Mouse (Mus musculus): ENCODE results near the gene Fgf6. TPM values are rescaled to one million over a fixed set of nuclear protein-coding genes. Genes with fewer than 3 reads are reported as not detected.

Gene Fgf6
- total RNA-seq (2014; rRNA removed) (not detected in 2 replicates), polyA plus RNA-seq (2012; rRNA removed) (not detected in 2 replicates)

GRCm38 (mm10) chr6:127014906-127015770 lies at the start of gene Fgf6:
Fgf6 (plus strand) TSS chr6:127015586.
- Histone ChIP-seq H3K4me3 (ENCODE audit: insufficient read depth, low read depth, low read length) (no peak within 1 kb of the TSS), H3K9ac (ENCODE audit: low read depth, low read length) (no peak within 1 kb of the TSS), H3K36me3 (ENCODE audit: control insufficient read depth, insufficient read depth, low read length) (no peaks in the 10 kb centered on the region), H3K4me1 (ENCODE audit: control insufficient read depth, insufficient read depth, low read length) (no peaks in the 10 kb centered on the region), H3K27ac (replicated peaks; ENCODE audit: insufficient read depth, low read depth, low read length) (no peak within 1 kb of the TSS), H3K27me3 (ENCODE audit: control insufficient read depth, insufficient read depth, low read length) (no peaks in the 10 kb centered on the region), H3K79me2 (ENCODE audit: control insufficient read depth, insufficient read depth, low read length) (no peaks in the 10 kb centered on the region)
- 79% methylated on average over 26 of the region's 26 CpGs for WGBS
- no peak for DNase-seq (ENCODE audit: extremely low read depth, low read depth, low spot score)
- TF ChIP-seq CTCF (IDR thresholded peaks at IDR 0.05; ENCODE audit: low read depth, low read length) (no peak), POLR2A (IDR thresholded peaks at IDR 0.05; ENCODE audit: extremely low read depth, insufficient read depth, low read length) (no peak)

DNA sequence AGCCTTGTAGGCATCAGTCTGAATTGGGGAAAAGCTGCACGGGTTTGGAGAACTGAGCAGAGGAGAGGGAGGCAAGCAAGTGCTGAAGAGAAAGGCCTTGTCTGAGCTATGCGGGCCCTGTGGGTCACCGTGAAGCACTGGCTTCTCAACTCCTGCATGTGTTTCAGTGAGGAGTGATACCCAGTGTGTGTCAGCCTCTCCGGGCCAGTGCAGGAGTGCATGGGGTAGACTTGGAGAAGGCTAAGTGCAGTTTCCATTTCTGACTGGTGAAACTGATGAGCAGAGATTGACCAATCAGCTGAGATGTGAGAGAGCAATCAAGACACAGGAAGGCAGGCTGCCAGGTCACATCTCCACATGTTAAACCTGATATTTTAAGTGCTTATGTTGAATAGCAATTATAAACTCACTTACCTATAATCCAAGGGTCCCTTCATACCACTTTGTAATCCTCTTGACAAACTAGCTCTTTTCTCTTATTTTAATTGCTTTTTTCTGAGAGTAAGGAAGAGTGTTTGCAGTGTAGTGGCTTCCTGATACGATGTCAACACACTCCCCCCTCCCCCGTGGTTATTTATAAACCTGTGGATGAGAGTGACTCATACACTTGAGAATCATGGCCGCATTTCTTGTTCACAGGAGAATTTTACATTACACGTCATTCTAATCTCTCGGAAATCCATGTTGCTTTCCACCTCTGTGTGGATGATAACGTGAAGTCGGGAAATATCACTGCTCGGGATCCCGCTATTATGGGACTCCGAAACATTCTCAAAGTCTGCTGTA lies 49.0 kb upstream of the Fgf6 start:
- no peak for DNase-seq (ENCODE audit: extremely low read depth, low read depth, low spot score)
- H3K4me3 ChIP-seq (ENCODE audit: insufficient read depth, low read depth, low read length): no peak overlapping the region
- WGBS: 85% methylated on average over 14 of the region's 14 CpGs
- H3K79me2 ChIP-seq (ENCODE audit: control insufficient read depth, insufficient read depth, low read length): no peaks in the 10 kb centered on the region
- H3K27me3 ChIP-seq (ENCODE audit: control insufficient read depth, insufficient read depth, low read length): no peaks in the 10 kb centered on the region; the same call in 1 of the 2 replicates
- H3K27ac ChIP-seq (replicated peaks; ENCODE audit: insufficient read depth, low read depth, low read length): no peak overlapping the region
- H3K36me3 ChIP-seq (ENCODE audit: control insufficient read depth, insufficient read depth, low read length): peaks cover 40% of the 10 kb centered on the region
- TF ChIP-seq POLR2A (IDR thresholded peaks at IDR 0.05; ENCODE audit: extremely low read depth, insufficient read depth, low read length): no peak
- TF ChIP-seq CTCF (IDR thresholded peaks at IDR 0.05; ENCODE audit: low read depth, low read length): no peak
- no peak overlapping the region for H3K9ac ChIP-seq (ENCODE audit: low read depth, low read length)
- no peaks in the 10 kb centered on the region for H3K4me1 ChIP-seq (ENCODE audit: control insufficient read depth, insufficient read depth, low read length)

- no peak for DNase-seq (ENCODE audit: extremely low read depth, low read depth, low spot score)
- TF ChIP-seq POLR2A (IDR thresholded peaks at IDR 0.05; ENCODE audit: extremely low read depth, insufficient read depth, low read length) (no peak), CTCF (IDR thresholded peaks at IDR 0.05; ENCODE audit: low read depth, low read length) (no peak)
- Histone ChIP-seq H3K36me3 (ENCODE audit: control insufficient read depth, insufficient read depth, low read length) (peaks cover 2% of the 10 kb centered on the region; the same call in 1 of the 2 replicates), H3K4me1 (ENCODE audit: control insufficient read depth, insufficient read depth, low read length) (no peaks in the 10 kb centered on the region), H3K79me2 (ENCODE audit: control insufficient read depth, insufficient read depth, low read length) (no peaks in the 10 kb centered on the region), H3K4me3 (ENCODE audit: insufficient read depth, low read depth, low read length) (no peak overlapping the region), H3K27me3 (ENCODE audit: control insufficient read depth, insufficient read depth, low read length) (no peaks in the 10 kb centered on the region), H3K9ac (ENCODE audit: low read depth, low read length) (no peak overlapping the region), H3K27ac (replicated peaks; ENCODE audit: insufficient read depth, low read depth, low read length) (no peak overlapping the region)
- 46% methylated on average over 5 of the region's 5 CpGs for WGBS
Measured at GRCm38 (mm10) chr6:126981539-126982234, 33.7 kb upstream of the Fgf6 start.

DNA sequence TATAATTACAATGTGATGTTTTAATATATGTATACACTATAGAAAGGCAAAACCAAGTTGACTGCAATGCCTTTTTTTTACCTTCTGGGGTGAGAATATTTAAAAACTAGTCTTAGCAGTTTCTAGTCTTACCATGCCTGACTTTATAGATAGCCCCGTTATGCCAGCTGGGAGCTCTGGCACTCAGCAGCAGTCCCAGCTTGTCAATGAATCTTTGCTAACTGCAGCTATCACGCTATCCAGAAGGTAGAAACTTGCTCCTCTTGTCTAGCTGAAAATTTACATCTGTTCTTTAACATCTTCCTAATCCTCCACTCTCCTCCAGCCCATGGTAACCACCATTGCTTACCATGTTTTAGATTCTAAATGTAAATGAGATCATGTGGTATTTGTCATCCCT lies 21.7 kb upstream of the Fgf6 start:
- H3K9ac ChIP-seq (ENCODE audit: low read depth, low read length): no peak overlapping the region
- 66% methylated on average over 2 of the region's 2 CpGs for WGBS
- no peaks in the 10 kb centered on the region for H3K27me3 ChIP-seq (ENCODE audit: control insufficient read depth, insufficient read depth, low read length)
- TF ChIP-seq CTCF (IDR thresholded peaks at IDR 0.05; ENCODE audit: low read depth, low read length) (no peak), POLR2A (IDR thresholded peaks at IDR 0.05; ENCODE audit: extremely low read depth, insufficient read depth, low read length) (no peak)
- no peaks in the 10 kb centered on the region for H3K79me2 ChIP-seq (ENCODE audit: control insufficient read depth, insufficient read depth, low read length)
- H3K4me1 ChIP-seq (ENCODE audit: control insufficient read depth, insufficient read depth, low read length): no peaks in the 10 kb centered on the region
- no peak overlapping the region for H3K27ac ChIP-seq (replicated peaks; ENCODE audit: insufficient read depth, low read depth, low read length)
- no peak for DNase-seq (ENCODE audit: extremely low read depth, low read depth, low spot score)
- H3K4me3 ChIP-seq (ENCODE audit: insufficient read depth, low read depth, low read length): no peak overlapping the region
- H3K36me3 ChIP-seq (ENCODE audit: control insufficient read depth, insufficient read depth, low read length): no peaks in the 10 kb centered on the region

DNA sequence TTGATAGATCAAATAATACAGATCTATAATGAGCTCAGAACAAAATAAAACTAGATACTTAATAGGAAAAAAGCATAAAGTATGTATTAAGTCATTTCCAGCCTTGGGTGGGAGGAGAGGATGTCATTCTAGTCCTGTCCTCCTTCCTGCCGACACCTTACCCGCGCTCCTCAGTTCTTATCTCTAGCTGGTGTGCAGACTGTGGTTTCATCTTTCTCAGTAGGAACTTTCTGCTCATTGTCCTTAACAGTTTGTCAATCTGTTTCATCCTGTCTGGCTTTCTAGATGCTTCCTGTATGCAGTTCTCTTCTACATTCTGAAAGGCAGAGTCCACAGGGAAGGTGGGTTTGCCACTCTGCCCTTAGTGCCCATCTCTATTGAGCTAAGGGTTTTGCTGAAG lies 19.9 kb upstream of the Fgf6 start:
- no peak for DNase-seq (ENCODE audit: extremely low read depth, low read depth, low spot score)
- Histone ChIP-seq H3K36me3 (ENCODE audit: control insufficient read depth, insufficient read depth, low read length) (no peaks in the 10 kb centered on the region), H3K27me3 (ENCODE audit: control insufficient read depth, insufficient read depth, low read length) (no peaks in the 10 kb centered on the region), H3K9ac (ENCODE audit: low read depth, low read length) (no peak overlapping the region), H3K79me2 (ENCODE audit: control insufficient read depth, insufficient read depth, low read length) (no peaks in the 10 kb centered on the region), H3K4me3 (ENCODE audit: insufficient read depth, low read depth, low read length) (no peak overlapping the region), H3K4me1 (ENCODE audit: control insufficient read depth, insufficient read depth, low read length) (no peaks in the 10 kb centered on the region), H3K27ac (replicated peaks; ENCODE audit: insufficient read depth, low read depth, low read length) (no peak overlapping the region)
- TF ChIP-seq POLR2A (IDR thresholded peaks at IDR 0.05; ENCODE audit: extremely low read depth, insufficient read depth, low read length) (no peak), CTCF (IDR thresholded peaks at IDR 0.05; ENCODE audit: low read depth, low read length) (no peak)
- WGBS: 79% methylated on average over 3 of the region's 3 CpGs

Data from liver, adult 2 months (tissue).